Mouse (Mus musculus): ENCODE measurements around the gene Rorc. TPM values are rescaled to one million over a fixed set of nuclear protein-coding genes. Genes with fewer than 3 reads are reported as not detected.
A peak's percentile ranks its signal among the peaks of the same experiment; 100 is the strongest.

The Rorc gene
- polyA plus RNA-seq, 1 experiment, result not detected

DNA sequence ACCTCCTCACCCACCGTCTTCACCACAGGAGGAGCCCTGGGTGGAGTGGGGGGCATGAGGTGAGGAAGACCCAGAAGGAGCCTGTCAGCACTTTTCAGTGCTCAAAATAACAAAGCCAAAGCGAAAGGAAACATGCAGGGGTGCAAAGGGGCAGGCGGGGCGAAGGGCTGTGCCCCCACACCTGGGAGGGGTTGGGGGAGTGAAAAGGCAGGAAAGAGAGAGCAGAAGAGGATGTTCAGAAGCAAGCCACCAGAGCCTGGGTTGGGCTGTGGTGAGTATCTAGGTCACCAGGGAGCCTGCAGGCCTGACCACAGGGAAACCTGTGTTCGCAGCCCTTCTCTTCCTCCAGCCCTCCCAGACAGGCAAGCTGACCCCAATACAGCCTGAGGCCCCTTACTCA is 15.5 kb downstream of the Rorc start:
- no peak overlapping the region for H3K27ac ChIP-seq (ENCODE audit: insufficient read depth, low read length)
- peaks cover 2% of the 10 kb centered on the region; the same call in 1 of the 2 replicates for H3K4me1 ChIP-seq (ENCODE audit: control insufficient read depth, insufficient read depth, low read length)
- H3K4me3 ChIP-seq (ENCODE audit: insufficient read depth, low read length), result no peak overlapping the region
- TF ChIP-seq POLR2A (IDR thresholded peaks at IDR 0.05; ENCODE audit: low read depth, low read length), result no peak
- no peak for TF ChIP-seq CTCF (IDR thresholded peaks at IDR 0.05; ENCODE audit: borderline replicate concordance, insufficient read depth, low read length)

DNA sequence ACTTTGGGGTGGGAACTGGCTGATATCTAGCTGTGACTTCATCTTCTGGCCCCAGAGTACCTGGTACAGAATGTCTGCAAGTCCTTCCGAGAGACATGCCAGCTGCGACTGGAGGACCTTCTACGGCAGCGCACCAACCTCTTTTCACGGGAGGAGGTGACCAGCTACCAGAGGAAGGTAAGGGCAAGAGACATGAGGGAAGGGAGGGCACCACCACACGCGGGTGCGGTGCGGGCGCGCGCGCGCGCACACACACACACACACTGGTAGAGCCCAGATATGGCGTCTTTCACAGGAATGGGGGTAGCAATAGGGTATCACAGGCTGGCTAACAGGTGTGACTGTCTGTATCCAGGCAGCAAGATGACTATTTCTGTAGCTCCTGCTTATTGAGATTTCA is 16.8 kb downstream of the Rorc start:
- H3K4me1 ChIP-seq (ENCODE audit: control insufficient read depth, insufficient read depth, low read length), result no peaks in the 10 kb centered on the region
- no peak for TF ChIP-seq POLR2A (IDR thresholded peaks at IDR 0.05; ENCODE audit: low read depth, low read length)
- TF ChIP-seq CTCF (IDR thresholded peaks at IDR 0.05; ENCODE audit: borderline replicate concordance, insufficient read depth, low read length), result no peak
- no peak overlapping the region for H3K4me3 ChIP-seq (ENCODE audit: insufficient read depth, low read length)
- no peak overlapping the region for H3K27ac ChIP-seq (ENCODE audit: insufficient read depth, low read length)

DNA sequence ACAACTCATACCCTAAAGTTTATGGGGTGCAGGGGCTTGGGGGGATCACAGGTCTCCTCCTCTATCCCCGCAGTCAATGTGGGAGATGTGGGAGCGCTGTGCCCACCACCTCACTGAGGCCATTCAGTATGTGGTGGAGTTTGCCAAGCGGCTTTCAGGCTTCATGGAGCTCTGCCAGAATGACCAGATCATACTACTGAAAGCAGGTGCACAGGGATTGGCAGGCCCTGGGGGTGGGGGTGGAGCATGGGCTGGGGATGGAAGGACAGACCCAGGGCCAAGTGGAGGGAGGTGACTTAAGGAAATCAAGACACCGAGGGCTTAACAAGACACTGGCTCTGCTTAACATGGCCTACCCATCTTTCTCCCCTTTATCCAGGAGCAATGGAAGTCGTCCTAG is 18.4 kb downstream of the Rorc start:
- TF ChIP-seq POLR2A (IDR thresholded peaks at IDR 0.05; ENCODE audit: low read depth, low read length) (no peak), CTCF (IDR thresholded peaks at IDR 0.05; ENCODE audit: borderline replicate concordance, insufficient read depth, low read length) (no peak)
- H3K4me3 ChIP-seq (ENCODE audit: insufficient read depth, low read length), result no peak overlapping the region
- H3K4me1 ChIP-seq (ENCODE audit: control insufficient read depth, insufficient read depth, low read length), result no peaks in the 10 kb centered on the region
- no peak overlapping the region for H3K27ac ChIP-seq (ENCODE audit: insufficient read depth, low read length)

DNA sequence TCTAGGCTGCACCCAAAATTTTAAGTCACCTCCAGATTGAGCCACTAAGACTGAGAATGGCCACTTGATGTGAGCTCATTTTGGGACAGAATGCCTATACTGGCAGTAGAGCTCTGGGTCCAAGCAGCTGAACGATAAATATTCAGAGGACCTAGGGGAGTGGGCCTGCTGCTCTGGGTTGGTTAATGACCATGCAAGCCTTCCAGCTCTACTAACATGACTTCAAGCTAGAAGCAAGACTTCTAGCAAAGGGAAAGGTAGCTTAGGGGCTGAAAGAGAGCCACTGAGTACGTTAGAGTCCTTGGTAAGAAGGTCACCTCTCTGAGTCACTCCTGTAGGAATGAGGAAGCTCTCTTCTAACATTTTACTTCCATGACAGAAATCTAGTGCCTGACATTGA is 19.5 kb downstream of the Rorc start:
- H3K27ac ChIP-seq (ENCODE audit: insufficient read depth, low read length), result no peak overlapping the region
- H3K4me1 ChIP-seq (ENCODE audit: control insufficient read depth, insufficient read depth, low read length), result no peaks in the 10 kb centered on the region
- no peak overlapping the region for H3K4me3 ChIP-seq (ENCODE audit: insufficient read depth, low read length)
- TF ChIP-seq CTCF (IDR thresholded peaks at IDR 0.05; ENCODE audit: borderline replicate concordance, insufficient read depth, low read length), result no peak
- TF ChIP-seq POLR2A (IDR thresholded peaks at IDR 0.05; ENCODE audit: low read depth, low read length), result no peak

DNA sequence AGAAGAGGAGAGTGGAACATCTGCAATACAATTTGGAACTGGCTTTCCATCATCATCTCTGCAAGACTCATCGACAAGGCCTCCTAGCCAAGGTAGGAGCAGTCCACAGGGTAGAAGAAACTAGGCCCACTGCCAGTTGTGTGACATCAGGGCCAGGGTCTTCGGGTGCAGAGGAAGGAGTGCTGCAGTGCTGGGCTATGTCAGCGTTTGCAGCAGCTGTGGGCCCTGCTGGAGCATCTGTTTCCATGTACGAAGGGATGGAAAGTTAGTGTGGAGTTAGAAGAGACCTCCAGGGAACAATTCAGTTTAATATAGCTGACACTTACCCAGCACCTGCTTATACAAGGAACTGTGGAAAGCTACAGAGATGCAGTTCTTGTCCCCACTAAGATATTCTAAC is 20.5 kb downstream of the Rorc start:
- Histone ChIP-seq H3K4me3 (ENCODE audit: insufficient read depth, low read length) (no peak overlapping the region), H3K27ac (ENCODE audit: insufficient read depth, low read length) (no peak overlapping the region), H3K4me1 (ENCODE audit: control insufficient read depth, insufficient read depth, low read length) (no peaks in the 10 kb centered on the region)
- TF ChIP-seq POLR2A (IDR thresholded peaks at IDR 0.05; ENCODE audit: low read depth, low read length) (no peak), CTCF (IDR thresholded peaks at IDR 0.05; ENCODE audit: borderline replicate concordance, insufficient read depth, low read length) (no peak)

DNA sequence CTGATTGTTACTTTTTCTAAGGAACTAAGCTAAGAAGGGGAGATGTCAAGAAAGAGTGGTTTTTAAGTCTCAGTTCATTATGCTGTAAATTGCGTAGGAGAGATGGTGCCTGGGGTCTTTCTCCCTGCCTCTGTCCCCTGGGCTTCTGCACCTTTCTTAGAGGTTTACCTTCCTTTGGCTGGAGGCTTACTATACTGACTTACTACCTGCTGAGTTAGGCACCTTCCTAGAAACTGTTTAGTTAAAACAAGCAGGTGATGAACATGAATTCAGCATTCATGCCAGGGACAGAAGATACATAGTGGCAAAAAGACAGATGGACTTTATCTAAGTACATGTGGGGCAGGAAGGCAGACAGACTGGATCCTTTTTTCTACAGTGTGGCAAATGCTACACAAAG is 23.7 kb downstream of the Rorc start:
- Histone ChIP-seq H3K27ac (ENCODE audit: insufficient read depth, low read length) (no peak overlapping the region), H3K4me3 (ENCODE audit: insufficient read depth, low read length) (no peak overlapping the region), H3K4me1 (ENCODE audit: control insufficient read depth, insufficient read depth, low read length) (no peaks in the 10 kb centered on the region)
- TF ChIP-seq CTCF (IDR thresholded peaks at IDR 0.05; ENCODE audit: borderline replicate concordance, insufficient read depth, low read length) (no peak), POLR2A (IDR thresholded peaks at IDR 0.05; ENCODE audit: low read depth, low read length) (no peak)

DNA sequence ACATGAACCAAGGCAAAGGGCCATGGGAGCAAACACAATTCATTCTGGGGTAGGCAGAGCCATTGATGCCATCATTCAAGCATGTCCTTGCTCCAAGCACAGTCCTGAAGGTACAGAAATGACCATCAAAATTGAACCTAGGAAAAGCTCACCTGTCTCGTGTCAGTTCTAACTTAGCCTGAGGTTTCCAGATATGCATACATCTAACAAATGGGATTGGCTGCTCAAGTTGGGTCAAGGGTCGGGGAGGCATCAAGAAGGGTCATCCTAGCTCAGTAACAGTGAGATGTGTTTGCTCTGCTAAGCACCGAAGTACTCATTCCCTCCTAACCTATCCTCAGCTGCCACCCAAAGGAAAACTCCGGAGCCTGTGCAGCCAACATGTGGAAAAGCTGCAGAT is 24.3 kb downstream of the Rorc start:
- Histone ChIP-seq H3K4me3 (ENCODE audit: insufficient read depth, low read length) (no peak overlapping the region), H3K27ac (ENCODE audit: insufficient read depth, low read length) (no peak overlapping the region), H3K4me1 (ENCODE audit: control insufficient read depth, insufficient read depth, low read length) (no peaks in the 10 kb centered on the region)
- TF ChIP-seq CTCF (IDR thresholded peaks at IDR 0.05; ENCODE audit: borderline replicate concordance, insufficient read depth, low read length), result no peak
- TF ChIP-seq POLR2A (IDR thresholded peaks at IDR 0.05; ENCODE audit: low read depth, low read length), result no peak

DNA sequence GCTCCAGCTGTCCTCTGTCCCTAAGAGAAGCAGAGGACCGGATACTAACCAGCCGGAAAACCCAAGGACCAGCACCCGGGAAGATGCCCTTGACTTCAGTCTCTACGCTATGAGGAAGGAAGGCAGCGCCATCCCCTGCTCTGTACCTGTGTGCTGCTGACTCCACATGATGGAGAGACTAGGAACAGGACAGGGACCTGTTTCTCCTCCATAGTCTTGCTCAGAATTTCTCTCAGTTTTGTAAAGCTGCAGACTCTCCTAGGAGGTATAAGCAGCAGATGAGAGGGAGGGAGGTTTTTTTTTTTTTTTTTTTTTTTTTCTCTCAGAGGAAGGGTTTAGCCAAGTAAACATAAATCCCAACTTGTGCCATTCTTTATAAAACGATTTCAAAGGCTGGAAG is 25.6 kb downstream of the Rorc start, which contains the start of gene Lingo4:
Gene Lingo4, plus strand, starts transcription at position 301 of the 400 bp plus-strand sequence.
- peak within 1 kb of the TSS; percentile 14; the same call in 1 of the 2 replicates for H3K4me3 ChIP-seq (ENCODE audit: insufficient read depth, low read length)
- no peaks in the 10 kb centered on the region for H3K4me1 ChIP-seq (ENCODE audit: control insufficient read depth, insufficient read depth, low read length)
- no peak within 1 kb of the TSS for H3K27ac ChIP-seq (ENCODE audit: insufficient read depth, low read length)
- no peak for TF ChIP-seq POLR2A (IDR thresholded peaks at IDR 0.05; ENCODE audit: low read depth, low read length)
- no peak for TF ChIP-seq CTCF (IDR thresholded peaks at IDR 0.05; ENCODE audit: borderline replicate concordance, insufficient read depth, low read length)

DNA sequence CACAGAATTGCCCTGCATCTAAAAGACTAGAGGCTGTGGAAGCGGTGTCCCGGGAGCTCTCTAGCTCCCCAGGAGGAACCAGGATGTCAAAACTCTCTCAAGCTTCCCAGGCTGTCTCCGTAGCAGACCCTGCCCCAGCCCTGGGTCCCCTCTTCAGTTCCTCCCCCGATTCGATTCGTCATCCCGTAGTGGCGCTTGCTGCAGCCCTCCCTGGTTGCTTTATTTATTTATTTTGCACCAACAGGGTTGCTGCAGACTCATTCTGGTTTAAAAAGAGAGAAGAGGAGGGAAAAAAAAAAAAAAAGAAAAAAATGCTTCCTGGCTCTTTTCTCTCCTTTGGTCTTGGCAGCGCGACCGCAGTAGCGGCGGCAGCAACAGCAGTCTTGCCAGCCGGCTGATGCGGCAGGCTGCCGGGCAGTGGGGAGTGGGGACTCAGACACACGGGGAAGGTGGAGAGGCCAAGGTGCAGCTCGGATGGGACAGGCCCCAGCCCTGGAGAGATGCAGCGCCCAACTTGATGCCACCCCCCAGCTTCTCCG is 26.4 kb downstream of the Rorc start:
- Histone ChIP-seq H3K4me1 (ENCODE audit: control insufficient read depth, insufficient read depth, low read length) (0 out of 2 replicates have a peak, but pooled peaks cover under 1% of the 10 kb centered on the region), H3K4me3 (ENCODE audit: insufficient read depth, low read length) (peak overlapping the region; percentile 14; the same call in 1 of the 2 replicates), H3K27ac (ENCODE audit: insufficient read depth, low read length) (no peak overlapping the region)
- TF ChIP-seq CTCF (IDR thresholded peaks at IDR 0.05; ENCODE audit: borderline replicate concordance, insufficient read depth, low read length) (no peak), POLR2A (IDR thresholded peaks at IDR 0.05; ENCODE audit: low read depth, low read length) (no peak)

DNA sequence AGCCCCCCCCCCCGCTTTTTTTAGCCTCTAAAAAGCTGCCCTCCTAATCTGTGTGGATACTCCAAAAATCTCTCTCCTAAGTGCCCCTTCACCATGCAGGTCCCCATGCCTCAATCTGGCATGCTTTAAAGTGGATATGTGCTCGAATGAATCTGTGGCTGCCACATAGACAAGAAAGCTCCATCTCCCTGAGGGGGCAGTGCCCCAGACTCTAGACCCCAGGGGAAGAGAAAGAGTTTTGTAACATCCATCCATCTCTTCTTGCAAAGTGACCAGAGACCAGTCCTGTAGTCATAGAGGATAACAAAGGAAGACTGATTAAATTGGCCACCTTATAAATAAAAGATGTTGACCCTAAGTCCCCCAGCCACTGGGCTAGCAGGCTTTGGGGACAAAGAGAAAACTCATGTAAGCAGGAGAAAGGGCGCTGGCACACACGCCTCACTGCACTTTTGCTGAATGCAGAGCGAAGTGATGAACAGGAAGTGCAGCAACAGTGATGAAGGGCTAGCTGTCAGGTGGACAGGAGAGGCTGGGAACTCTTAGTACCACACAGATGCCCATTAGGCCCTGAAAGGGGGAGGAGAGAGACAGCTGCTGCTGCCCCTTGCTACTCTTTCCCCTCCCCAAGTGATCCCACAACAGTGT is 27.2 kb downstream of the Rorc start:
- H3K4me3 ChIP-seq (ENCODE audit: insufficient read depth, low read length), result no peak overlapping the region
- peaks cover 5% of the 10 kb centered on the region; the same call in 1 of the 2 replicates for H3K4me1 ChIP-seq (ENCODE audit: control insufficient read depth, insufficient read depth, low read length)
- TF ChIP-seq CTCF (IDR thresholded peaks at IDR 0.05; ENCODE audit: borderline replicate concordance, insufficient read depth, low read length) (no peak), POLR2A (IDR thresholded peaks at IDR 0.05; ENCODE audit: low read depth, low read length) (no peak)
- H3K27ac ChIP-seq (ENCODE audit: insufficient read depth, low read length), result no peak overlapping the region
